Mouse (Mus musculus) layer of hippocampus, postnatal 25 days (tissue): ENCODE data around the gene Mycn. TPM values are rescaled to one million over a fixed set of nuclear protein-coding genes. Genes with fewer than 3 reads are reported as not detected.

ENCODE experiments used
- DNase-seq, 2 experiments: peaks; one replicate each; pipeline ENCODE4 v3.0.0; 2022; ENCODE audit warnings: mixed read lengths in 2 of 2, low spot score in 1 of 2; ENCODE audit errors: extremely low spot score in 1 of 2
- total RNA-seq, 2 experiments: library from RNA; stranded (reverse); gene quantifications; 2 replicates each; pipeline ENCODE4 v1.2.3; 2021

The Mycn gene
- total RNA-seq, 2 experiments from 2014 or later: 12.2 to 14.1 TPM

GRCm38 (mm10) chr12:12926975-12927527 is 14.7 kb downstream of the Mycn start:
- DNase-seq: no peak

- no peak for DNase-seq
These were observed 17.3 kb downstream of the Mycn start for GRCm38 (mm10) chr12:12924446-12924845.

GRCm38 (mm10) chr12:12920166-12921157 is 21.3 kb downstream of the Mycn start:
- no peak for DNase-seq

- no peak for DNase-seq
These were observed 25.4 kb downstream of the Mycn start for GRCm38 (mm10) chr12:12916298-12916697.

DNA sequence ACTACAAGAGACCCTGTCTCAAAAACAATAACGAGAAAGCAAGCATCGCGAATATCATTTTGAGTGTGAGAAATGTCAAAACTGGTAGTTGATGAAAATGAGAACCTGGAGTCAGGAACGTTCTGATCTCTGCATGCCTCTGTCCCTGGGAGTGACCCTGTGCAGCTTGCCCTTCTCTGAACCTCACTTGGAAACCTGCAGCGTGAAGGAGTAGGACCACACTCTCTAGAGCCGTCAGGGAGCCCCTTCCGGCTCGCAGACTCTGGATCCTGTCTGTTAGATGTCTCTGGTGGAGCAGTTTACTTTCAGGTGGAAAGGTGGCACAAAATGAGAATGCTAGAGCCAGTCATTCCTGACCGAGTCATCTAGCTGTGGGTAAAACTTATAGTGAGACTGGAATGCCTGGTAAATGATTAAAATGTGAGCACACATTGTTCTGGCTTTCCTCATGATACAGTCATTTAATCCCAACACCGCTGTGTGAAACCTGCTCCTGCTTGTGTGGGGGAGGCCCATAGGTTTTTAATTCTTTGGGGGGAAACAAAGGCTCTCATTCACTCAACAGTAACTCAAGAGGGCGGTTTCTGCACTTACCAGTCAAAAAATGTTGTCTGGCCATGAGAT is 31.2 kb downstream of the Mycn start:
- no peak for DNase-seq

DNA sequence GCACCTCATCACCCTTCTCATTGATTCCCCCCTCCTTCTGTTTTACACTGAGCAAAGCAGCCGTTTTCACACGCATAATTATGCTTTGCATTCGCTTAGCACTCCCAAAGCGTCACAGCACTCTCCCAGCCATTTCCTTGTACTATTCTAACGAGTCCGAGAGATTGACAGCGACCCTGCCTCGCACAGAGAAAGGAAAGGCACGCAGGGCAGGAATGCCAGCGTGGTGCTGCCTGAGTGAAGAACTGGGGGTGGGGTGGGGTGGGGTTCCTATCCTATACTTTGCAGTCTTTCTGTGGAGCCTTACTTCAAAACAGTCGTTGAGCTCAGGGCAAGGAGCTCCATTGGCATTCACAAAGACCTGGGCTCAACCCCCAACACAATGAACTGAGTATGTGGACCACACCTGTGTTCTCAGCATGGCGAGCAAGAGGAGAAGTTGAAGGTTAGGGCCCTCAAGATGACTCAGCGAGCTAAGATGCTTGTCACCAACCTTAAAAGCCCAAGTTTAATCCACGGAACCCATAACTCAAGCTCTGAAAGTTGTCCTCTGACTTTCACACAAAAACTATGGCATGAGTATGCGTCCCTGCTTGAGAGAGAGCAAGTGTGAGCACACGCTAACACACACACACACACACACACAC is 32.0 kb downstream of the Mycn start:
- no peak for DNase-seq

- no peak for DNase-seq
These were observed 34.9 kb downstream of the Mycn start for GRCm38 (mm10) chr12:12906771-12907170.

GRCm38 (mm10) chr12:12906321-12906720 is 35.4 kb downstream of the Mycn start:
- DNase-seq: no peak

DNA sequence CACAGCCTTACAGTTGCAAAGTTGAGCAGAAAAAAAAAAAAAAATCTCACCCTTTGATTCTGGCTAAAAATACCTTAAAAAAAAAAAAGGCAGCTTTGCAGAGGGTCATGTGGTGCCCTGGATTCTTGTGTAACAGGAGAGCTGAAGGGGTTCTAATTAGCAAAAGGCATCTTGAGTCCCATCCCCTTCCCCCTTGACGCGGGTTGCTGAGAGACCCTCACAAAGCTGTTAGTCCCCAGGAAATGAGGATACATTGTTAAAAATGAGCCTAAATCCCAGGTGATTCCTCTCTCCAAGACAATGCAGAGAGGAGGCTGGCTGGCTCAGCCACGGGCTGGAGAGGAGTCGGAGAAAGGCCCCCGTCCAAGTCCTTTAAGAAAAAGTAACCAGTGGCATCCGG is 36.6 kb downstream of the Mycn start:
- DNase-seq: no peak

- peak; percentile 62 to 69 for DNase-seq
These were observed 37.2 kb downstream of the Mycn start for GRCm38 (mm10) chr12:12904512-12904953.

DNA sequence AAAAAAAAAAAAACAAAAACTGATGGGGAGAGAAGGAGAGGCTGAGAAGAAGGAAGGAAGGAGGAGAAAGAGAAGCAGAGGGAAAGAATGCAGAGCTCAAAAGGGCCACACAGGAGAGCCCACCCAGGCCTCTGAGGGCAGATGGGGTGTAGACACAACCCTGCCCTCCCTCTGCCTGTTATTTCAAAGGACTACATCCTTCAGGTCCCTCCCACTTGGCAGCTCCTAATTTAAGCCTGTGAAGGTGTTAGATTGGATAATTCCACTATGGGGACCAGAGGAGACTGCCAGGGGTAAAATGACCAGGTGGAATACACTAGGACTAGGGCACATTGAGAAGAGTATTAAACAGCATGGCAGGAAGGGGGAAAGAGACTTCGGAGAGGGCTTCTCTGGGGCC is 37.6 kb downstream of the Mycn start:
- DNase-seq: no peak

DNA sequence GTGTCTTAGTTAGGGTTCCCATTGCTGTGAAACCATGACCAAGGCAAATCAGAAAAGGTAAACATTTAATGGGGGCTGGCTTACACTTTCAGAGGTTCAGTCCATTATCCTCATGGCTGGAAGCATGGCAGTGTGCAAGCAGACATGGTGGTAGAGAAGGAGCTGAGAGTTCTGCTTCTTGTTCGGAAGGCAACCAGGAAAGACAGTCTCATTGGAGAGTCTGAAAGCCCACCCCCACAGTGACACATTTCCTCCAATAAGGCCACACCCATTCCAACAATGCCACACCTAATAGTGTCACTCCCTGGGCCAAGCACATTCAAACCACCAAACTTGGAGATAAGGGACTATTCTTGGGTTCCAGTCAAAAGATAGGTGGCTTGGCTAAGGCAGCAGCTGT is 39.3 kb downstream of the Mycn start:
- DNase-seq: no peak

DNA sequence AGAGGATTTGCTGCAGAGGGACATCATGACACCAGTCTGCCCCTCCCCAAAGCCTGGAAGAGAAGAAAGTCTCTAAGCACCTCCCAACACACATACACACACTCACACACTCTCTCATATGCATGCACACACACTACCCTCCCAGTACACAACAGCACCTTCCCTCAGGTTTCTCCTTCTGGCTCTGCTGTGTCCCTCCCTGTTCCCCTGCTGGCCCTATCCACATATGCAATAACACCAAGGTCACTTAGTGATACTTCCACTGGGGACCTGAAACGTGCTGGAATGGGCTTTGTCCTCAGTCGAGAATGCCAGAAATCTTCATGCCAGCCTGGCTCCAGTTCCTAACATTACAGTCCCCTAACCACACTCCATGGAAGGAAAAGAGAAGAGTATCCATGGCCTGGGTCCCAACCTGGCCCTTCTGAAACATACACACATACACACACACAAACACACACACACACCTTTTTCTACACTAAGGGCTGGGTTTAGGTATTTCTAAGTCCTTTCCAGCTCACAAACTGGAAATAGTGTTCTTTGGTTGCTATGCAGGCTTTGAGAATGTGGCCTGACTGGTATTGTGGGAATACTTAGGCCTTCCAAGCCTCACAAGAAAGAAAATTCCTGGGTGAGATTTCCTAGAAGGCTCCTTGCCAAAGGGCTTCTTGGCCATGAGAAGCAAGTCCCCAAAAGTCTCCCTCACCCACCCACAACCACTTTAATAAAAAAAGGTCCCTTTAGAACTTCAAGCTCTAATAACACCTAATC is 43.2 kb downstream of the Mycn start:
- no peak for DNase-seq

DNA sequence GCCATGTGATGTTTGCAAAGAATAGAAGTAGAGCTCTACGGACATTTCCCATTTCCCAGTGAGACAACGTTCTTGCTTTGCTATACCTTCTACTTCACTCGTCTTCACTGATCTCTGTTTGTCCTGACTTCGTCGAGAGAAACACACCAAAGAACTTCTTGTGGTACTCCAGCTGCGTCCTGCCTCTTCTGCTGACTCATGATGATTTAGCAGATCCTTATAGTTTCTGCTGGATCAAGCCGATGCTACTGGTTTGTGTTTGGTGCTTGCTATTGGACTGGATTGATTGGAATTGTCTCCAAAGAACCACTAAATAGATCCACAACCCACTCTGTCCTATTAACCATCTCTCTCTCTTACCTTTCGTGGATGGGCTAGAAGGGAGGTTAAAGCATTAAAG is 47.7 kb downstream of the Mycn start:
- DNase-seq: no peak

DNA sequence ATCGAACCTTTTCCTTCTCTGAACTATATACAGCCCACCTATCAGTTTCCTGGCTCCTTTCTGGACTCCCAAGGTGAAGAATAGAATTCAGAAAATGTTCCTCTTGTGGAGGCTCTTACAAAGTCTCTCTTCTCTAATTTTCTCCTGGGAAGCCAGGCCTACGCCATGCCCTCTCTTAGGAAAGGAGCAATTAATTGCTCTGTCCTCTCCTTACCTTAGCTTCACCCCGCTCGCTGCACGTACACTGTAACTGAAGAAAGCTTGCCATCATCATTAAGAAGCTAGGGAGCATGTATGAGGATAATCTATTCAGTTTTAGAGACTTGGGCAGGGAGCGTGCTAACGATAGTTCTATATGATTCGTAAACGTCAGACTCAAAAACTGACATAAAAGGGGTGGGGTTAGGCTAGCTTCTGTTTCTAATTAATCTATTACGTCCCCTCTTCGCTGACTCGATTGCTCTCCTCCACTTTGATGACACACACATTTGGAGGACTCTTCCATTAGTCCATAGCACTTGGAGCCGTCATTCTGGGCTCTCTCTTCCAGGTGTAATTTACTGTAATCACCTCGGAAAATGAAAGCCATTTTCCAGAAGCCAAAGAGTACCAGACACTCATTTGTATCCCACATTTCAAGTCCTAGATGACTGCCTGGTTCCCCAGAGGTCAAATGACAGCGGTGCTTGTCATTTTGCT is 55.4 kb downstream of the Mycn start:
- DNase-seq: no peak
